In genomic region chr7:111226026-111226656, GRCm38 (mm10) we compare ENCODE assay signal across 17 mouse cellular contexts.
DNase-seq lines count a peak whose midpoint lies in the region; ATAC-seq lines count a peak whose summit lies in the region.
"Had no signal": no experiment of that assay in that cellular context is flagged by ENCODE, and none has a peak within 500 bp of the region (broad histone marks: within the 10 kb centered on the region; RNA-seq: fewer than 3 reads in every experiment).

No protein-coding gene starts in this region.

- ATAC-seq in granulocyte monocyte progenitor cell, adult 5-6 weeks (replicated peaks; ENCODE audit: poor library complexity, severe bottlenecking) = peak; percentile 75
- ATAC-seq: forebrain, embryonic 14.5 days; hindbrain, postnatal 0 days had no signal

- peak; percentile 43 for DNase-seq in left cerebral cortex, postnatal 4 days
- DNase-seq in left cerebral cortex, postnatal 14 days (ENCODE audit: low spot score in 2 of 2) = no peak
- DNase-seq in NIH3T3 (ENCODE audit: low read depth) = peak; percentile 39
- peak; percentile 16 for DNase-seq in adipocyte (ENCODE audit: low spot score)
- DNase-seq in thymus, adult 18-20 months = no peak
- DNase-seq in retina, embryonic 14.5 days (ENCODE audit: low spot score) = no peak
- DNase-seq: adrenal gland, postnatal 25 days; cerebellum, adult 11-12 months; cerebellum, adult 9-10 months; embryo, embryonic 11 days; gastrocnemius, adult 2 months; gastrocnemius, postnatal 25 days; heart, adult 18-20 months; heart, postnatal 10 days had no signal

- intact Hi-C loops in left cerebral cortex, postnatal 4 days (cut with DNase I) = no loop called here
- intact Hi-C loops in left cerebral cortex, postnatal 14 days (cut with DNase I) = no loop called here

Comparison
In these comparisons a context has a peak if more than half of its experiments do, and no peak if none do; other contexts are left out.
1. DNase-seq: peak in left cerebral cortex, postnatal 4 days (single experiment), NIH3T3 (single experiment) and adipocyte (single experiment); none in left cerebral cortex, postnatal 14 days (0 of 2), thymus, adult 18-20 months (0 of 2) and retina, embryonic 14.5 days (single experiment).